Mouse (Mus musculus) heart, embryonic 13.5 days (tissue): ENCODE data around the gene Traf2. TPM values are rescaled to one million over a fixed set of nuclear protein-coding genes. Genes with fewer than 3 reads are reported as not detected.

Experiments
- ATAC-seq: fragments of 200-750 bp; cut with Nextera tagmentation; 2 replicates; pipeline ENCODE4 v1.8.0; 2017; ENCODE audit warnings: moderate TSS enrichment; ENCODE audit not compliant: insufficient number of reproducible peaks, low FRiP score, low TSS enrichment; ENCODE audit errors: extremely low read depth
- H3K27ac ChIP-seq: fragments of 300-500 bp; sonication (generic); replicated peaks from 2 replicates; pipeline ENCODE4 v1.5.1; 2015; ENCODE audit warnings: moderate library complexity, mild to moderate bottlenecking, inconsistent platforms
- H3K27me3 ChIP-seq: fragments of 300-500 bp; sonication (generic); replicated peaks from 2 replicates; pipeline ENCODE4 v1.6.1; 2015; ENCODE audit warnings: mild to moderate bottlenecking, inconsistent platforms
- H3K36me3 ChIP-seq: fragments of 300-500 bp; sonication (generic); 2 replicates; pipeline ENCODE4 v1.6.1; 2015; ENCODE audit warnings: mild to moderate bottlenecking, inconsistent platforms
- H3K4me1 ChIP-seq: fragments of 300-500 bp; sonication (generic); 2 replicates; pipeline ENCODE4 v1.6.1; 2015; ENCODE audit warnings: inconsistent platforms
- H3K4me2 ChIP-seq: fragments of 300-500 bp; sonication (generic); 2 replicates; pipeline ENCODE4 v1.6.1; 2015; ENCODE audit warnings: inconsistent platforms, mild to moderate bottlenecking, moderate library complexity
- H3K4me3 ChIP-seq: fragments of 300-500 bp; sonication (generic); 2 replicates; pipeline ENCODE4 v1.5.1; 2015; ENCODE audit warnings: moderate library complexity, mild to moderate bottlenecking, inconsistent platforms
- H3K9ac ChIP-seq: fragments of 300-500 bp; sonication (generic); 2 replicates; pipeline ENCODE4 v1.6.1; 2015; ENCODE audit warnings: inconsistent platforms, mild to moderate bottlenecking, moderate library complexity
- H3K9me3 ChIP-seq: fragments of 300-500 bp; sonication (generic); 2 replicates; pipeline ENCODE4 v1.6.1; 2016; ENCODE audit warnings: inconsistent platforms
- WGBS: fragments of 180-500 bp; shearing (Covaris S2); methylation state at CpG from one replicate; pipeline ENCODE4 v1.1.7; 2015; ENCODE audit warnings: mixed read lengths; 5-methylcytosine and 5-hydroxymethylcytosine counted together
- polyA plus RNA-seq: library from polyadenylated mRNA; unstranded; fragments of >200 nt; fragmentation: Nextera tagmentation; extraction: Ambion mirVana; gene quantifications from 2 replicates; pipeline ENCODE4 v1.2.1, GENCODE M21; 2015

The Traf2 gene
- polyA plus RNA-seq, 1 experiment from 2014 or later: 21.0 TPM

DNA sequence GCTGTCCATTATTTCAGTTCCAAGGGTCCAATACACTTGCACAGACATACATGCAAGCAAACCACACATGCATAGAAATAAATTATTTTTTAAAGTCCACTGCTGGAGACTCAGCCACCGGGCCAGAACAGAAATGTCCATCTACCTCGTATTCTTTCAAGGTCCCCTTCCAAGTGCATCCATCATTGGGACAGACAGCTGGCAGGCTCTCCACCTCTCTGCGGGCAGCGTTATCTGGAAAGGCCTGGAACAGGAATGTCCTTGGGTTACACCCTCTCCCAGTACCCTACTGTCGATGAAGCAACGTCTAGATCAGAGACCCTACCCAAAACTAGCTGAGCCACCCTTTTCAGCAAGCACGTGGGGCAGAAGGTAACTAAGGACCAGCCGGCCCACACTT, 10.2 kb downstream of the Traf2 start:
- no peak overlapping the region for H3K9ac ChIP-seq
- no peaks in the 10 kb centered on the region for H3K27me3 ChIP-seq
- H3K4me3 ChIP-seq: no peak overlapping the region
- H3K36me3 ChIP-seq: peaks cover 78% of the 10 kb centered on the region
- WGBS: 64% methylated on average over 8 of the region's 8 CpGs
- H3K9me3 ChIP-seq: no peaks in the 10 kb centered on the region
- ATAC-seq: no peak
- H3K4me2 ChIP-seq: no peak overlapping the region
- no peak overlapping the region for H3K27ac ChIP-seq
- 0 out of 2 replicates have a peak, but pooled peaks cover 2% of the 10 kb centered on the region for H3K4me1 ChIP-seq

DNA sequence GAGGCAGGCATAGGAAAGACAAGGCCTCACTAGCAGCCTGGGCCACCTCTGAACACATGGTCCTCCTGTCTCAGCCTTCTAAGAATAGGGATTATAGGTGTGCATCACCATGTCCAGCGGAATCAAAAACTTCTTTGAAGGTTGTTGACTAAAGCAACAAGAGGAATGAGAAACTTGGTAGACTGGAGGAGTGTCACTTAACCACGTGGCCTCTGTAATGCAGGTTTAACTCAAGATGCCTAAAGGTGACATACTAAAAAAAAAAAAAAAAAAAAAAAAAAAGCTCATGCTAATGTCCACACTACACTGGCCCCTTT, 11.9 kb downstream of the Traf2 start:
- H3K4me2 ChIP-seq: no peak overlapping the region
- H3K9me3 ChIP-seq: no peaks in the 10 kb centered on the region
- H3K4me3 ChIP-seq: no peak overlapping the region
- H3K9ac ChIP-seq: no peak overlapping the region
- ATAC-seq: no peak
- peaks cover 94% of the 10 kb centered on the region for H3K36me3 ChIP-seq
- 95% methylated on average over 2 of the region's 2 CpGs for WGBS
- no peaks in the 10 kb centered on the region for H3K27me3 ChIP-seq
- 0 out of 2 replicates have a peak, but pooled peaks cover 2% of the 10 kb centered on the region for H3K4me1 ChIP-seq
- H3K27ac ChIP-seq: no peak overlapping the region

DNA sequence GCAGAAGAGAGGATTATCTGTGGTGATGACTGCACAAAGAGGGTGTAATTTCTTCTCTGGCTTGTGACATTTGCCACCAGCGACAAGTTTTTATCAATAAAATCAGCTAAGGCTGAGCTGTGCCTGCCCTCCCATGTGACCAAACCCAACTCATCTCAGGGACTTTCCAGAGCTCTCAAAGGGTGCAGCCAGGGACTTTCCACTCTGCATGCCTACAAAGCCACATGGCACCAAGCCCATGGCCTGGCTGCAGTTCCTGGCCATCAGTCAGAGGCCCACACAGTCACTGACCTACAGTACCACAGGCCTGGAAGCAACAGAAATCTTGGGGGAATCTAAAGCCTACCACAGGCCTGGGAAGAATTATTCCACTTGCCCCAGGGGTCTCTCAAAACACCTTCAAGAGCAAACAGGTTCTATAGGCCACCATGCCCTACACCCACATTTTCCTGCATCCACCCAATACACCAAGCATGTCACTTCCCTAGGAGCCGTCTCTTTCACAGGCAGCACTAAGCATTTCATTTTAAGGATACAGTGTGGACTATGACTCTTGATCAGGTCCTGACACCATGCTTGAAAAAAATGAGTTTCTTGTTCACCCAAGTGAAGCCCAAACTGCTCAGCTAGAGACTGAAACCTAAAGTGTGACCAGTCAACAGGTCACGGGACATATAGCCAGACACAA, 12.4 kb downstream of the Traf2 start:
- Histone ChIP-seq H3K27ac (no peak overlapping the region), H3K36me3 (peaks cover 94% of the 10 kb centered on the region), H3K4me3 (no peak overlapping the region), H3K4me1 (0 out of 2 replicates have a peak, but pooled peaks cover 2% of the 10 kb centered on the region), H3K27me3 (no peaks in the 10 kb centered on the region), H3K9ac (no peak overlapping the region; the same call in 1 of the 2 replicates), H3K4me2 (no peak overlapping the region), H3K9me3 (no peaks in the 10 kb centered on the region)
- no peak for ATAC-seq
- 75% methylated on average over 3 of the region's 3 CpGs for WGBS

DNA sequence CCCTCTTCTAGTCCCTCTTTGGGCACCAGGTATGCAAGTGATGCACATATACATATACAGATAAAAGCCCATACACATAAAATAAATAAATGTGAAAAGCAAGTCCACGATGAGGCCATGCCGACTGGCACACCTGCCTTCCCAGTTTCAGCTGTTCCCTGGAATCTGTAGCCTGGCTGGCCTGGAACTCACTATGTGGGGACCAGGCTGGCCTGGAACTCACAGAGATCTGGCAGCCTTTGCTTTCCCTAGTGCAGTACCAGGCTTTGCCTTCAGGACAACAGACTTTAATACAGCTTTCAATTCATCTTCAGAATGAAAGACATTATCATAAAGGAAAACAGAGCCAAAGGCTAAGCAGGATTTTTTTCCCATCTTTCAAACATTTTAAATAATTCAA, 13.0 kb downstream of the Traf2 start:
- Histone ChIP-seq H3K4me2 (no peak overlapping the region), H3K9ac (no peak overlapping the region), H3K4me3 (no peak overlapping the region), H3K27ac (no peak overlapping the region), H3K9me3 (no peaks in the 10 kb centered on the region), H3K27me3 (no peaks in the 10 kb centered on the region), H3K4me1 (0 out of 2 replicates have a peak, but pooled peaks cover 2% of the 10 kb centered on the region), H3K36me3 (peaks cover 97% of the 10 kb centered on the region)
- 89% methylated on average over 2 of the region's 2 CpGs for WGBS
- ATAC-seq: no peak

DNA sequence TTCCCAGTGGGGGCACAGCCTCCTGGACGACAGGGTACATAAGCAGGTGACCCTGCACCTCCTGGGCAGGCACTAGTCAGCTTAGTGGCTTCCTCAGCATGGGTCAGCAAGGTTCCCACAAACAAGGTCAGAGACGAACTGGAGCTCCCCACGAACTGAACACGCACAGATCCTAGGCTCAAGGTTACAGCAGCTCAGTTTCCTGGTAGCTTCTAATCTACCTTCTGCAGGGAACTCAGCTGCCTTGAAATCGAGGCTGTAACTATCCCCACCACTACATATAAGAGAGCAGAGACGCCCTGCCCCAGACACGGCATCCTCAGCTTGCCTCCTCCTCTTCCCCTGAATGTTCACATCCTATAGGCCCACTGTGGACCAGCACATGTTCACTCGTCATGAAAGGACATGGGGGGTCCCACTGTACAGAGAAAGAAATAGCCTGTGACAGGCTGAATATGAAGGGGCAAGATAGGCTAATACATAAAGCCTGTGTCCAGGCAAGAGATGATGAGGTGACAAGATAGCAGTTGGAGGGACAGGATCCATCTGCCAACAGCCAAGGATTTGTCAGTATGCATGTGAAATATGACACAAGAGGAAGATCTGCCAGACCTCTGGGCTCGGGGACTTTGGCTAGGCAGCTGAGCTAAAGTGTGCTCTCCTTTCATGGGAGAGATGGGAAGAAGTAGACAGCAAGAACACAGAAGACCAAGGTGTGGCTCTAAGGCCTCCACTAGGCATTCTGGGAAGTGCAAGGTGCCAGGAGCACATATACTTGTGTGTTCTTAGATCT, 20.0 kb downstream of the Traf2 start:
- Histone ChIP-seq H3K9ac (no peak overlapping the region), H3K27me3 (no peaks in the 10 kb centered on the region), H3K4me2 (no peak overlapping the region), H3K9me3 (no peaks in the 10 kb centered on the region), H3K4me3 (no peak overlapping the region), H3K4me1 (no peaks in the 10 kb centered on the region), H3K27ac (no peak overlapping the region), H3K36me3 (peaks cover 98% of the 10 kb centered on the region)
- WGBS: 88% methylated on average over 9 of the region's 9 CpGs
- ATAC-seq: no peak

DNA sequence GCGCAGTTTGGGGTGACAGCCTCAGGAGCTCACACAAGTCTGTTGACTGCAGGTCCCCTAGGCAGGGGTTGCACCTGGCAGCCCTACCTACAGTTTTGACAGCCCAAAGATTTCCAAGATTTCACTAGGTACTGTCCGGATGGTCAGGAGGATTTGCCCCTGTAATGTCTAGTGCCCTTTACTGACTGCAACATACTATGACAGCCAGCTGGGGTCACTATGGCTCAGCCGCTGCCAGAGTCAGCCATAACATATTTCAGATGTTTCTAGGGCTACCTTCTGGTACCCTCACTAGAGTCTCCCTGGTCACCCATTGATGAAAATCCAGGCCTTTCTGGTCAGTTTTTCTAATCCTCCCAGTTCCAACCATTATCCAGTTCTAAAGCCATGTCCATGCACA, 36.8 kb downstream of the Traf2 start:
- Histone ChIP-seq H3K27ac (no peak overlapping the region), H3K27me3 (no peaks in the 10 kb centered on the region), H3K4me1 (no peaks in the 10 kb centered on the region), H3K36me3 (peaks cover 10% of the 10 kb centered on the region), H3K9ac (no peak overlapping the region), H3K4me3 (no peak overlapping the region), H3K9me3 (no peaks in the 10 kb centered on the region), H3K4me2 (no peak overlapping the region)
- WGBS: 61% methylated on average over 3 of the region's 3 CpGs
- no peak for ATAC-seq

DNA sequence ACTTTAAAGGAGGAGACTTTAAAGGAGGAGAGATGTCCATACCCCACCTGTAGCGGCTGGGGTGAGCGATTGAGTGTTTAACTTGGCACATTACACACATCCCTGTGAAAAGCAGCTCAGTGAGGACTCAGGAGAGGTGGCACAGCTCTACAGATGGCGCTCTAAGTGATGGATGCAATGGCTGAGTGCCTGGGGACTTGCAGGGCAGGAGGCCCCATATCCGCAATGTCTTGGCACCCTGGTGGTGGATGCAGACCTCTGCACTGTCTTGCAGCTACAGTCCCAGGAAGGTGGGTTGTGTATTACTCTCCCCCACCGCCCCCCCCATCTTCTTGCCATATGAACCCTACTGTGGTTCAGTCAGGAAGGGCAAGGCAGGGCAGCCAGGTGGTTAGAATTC, 39.8 kb downstream of the Traf2 start:
- H3K4me1 ChIP-seq: peaks cover 8% of the 10 kb centered on the region
- no peak for ATAC-seq
- H3K9me3 ChIP-seq: no peaks in the 10 kb centered on the region
- no peak overlapping the region for H3K27ac ChIP-seq
- 35% methylated on average over 5 of the region's 5 CpGs for WGBS
- H3K36me3 ChIP-seq: peaks cover 37% of the 10 kb centered on the region
- no peak overlapping the region for H3K4me2 ChIP-seq
- no peak overlapping the region for H3K9ac ChIP-seq
- H3K4me3 ChIP-seq: no peak overlapping the region
- no peaks in the 10 kb centered on the region for H3K27me3 ChIP-seq

DNA sequence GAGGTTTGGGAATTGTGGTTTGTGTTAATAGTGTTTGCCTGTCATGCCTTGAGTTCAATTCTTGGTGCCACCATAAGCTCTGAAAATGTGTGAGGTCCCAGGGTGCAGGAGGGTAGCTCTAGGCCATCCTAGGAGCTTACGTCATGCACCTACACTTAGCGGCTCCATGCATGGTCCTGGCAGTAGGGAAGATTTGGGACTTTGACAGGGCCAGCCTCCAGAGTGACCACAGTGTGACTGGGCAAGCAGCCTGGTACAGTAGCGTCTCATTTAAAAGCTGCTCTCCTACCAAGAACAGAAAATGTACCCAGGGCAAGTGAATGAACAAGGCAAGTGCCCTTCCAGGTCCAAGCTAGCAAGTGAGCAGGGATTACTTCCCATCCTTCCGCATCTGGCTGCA, 40.9 kb downstream of the Traf2 start:
- Histone ChIP-seq H3K4me2 (no peak overlapping the region), H3K9me3 (no peaks in the 10 kb centered on the region), H3K27ac (no peak overlapping the region), H3K27me3 (no peaks in the 10 kb centered on the region), H3K9ac (no peak overlapping the region), H3K4me1 (peaks cover 18% of the 10 kb centered on the region), H3K4me3 (no peak overlapping the region), H3K36me3 (peaks cover 37% of the 10 kb centered on the region)
- ATAC-seq: no peak
- 83% methylated on average over 4 of the region's 4 CpGs for WGBS

DNA sequence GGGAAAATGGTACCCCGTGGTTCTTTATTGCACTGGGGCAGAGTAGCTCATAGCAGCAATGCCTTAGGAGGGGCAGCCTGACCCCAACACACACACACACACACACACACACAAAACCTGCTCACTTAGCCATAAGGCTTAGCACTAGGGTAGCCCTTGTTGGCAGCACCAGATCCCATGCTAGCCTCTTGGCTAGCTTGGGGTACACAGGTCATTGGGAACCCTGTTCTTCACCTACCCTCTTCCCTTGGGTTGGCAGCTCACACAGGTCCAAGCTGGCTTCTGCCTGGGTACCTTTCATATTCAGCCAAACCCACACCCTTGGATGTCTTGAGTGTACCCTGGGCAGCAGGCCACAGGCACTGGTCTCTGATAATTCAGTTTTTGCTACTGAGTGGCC, 41.7 kb downstream of the Traf2 start:
- WGBS: 85% methylated on average over 1 of the region's 1 CpGs
- no peak overlapping the region for H3K4me3 ChIP-seq
- no peaks in the 10 kb centered on the region for H3K27me3 ChIP-seq
- no peak overlapping the region for H3K4me2 ChIP-seq
- no peak for ATAC-seq
- H3K9me3 ChIP-seq: no peaks in the 10 kb centered on the region
- no peak overlapping the region for H3K9ac ChIP-seq
- H3K4me1 ChIP-seq: peaks cover 21% of the 10 kb centered on the region
- H3K36me3 ChIP-seq: peaks cover 37% of the 10 kb centered on the region
- H3K27ac ChIP-seq: no peak overlapping the region

DNA sequence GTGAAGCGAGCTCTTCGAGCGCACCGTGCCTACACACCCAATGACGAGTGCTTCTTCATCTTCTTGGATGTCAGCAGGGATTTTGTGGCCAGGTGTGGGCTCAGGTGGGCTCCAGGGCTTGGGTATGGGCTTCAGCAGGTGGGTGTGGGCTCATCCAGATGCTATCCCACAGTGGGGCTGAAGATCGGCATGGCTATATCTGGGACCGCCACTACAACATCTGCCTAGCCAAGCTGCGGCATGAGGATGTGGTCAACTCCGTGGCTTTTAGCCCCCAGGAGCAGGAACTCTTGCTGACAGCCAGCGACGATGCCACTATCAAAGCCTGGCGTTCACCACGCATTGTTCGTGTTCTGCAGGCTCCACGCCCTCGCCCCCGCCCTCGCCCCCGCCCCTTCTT, 42.2 kb downstream of the Traf2 start:
- H3K27me3 ChIP-seq: no peaks in the 10 kb centered on the region
- WGBS: 86% methylated on average over 19 of the region's 19 CpGs
- ATAC-seq: no peak

DNA sequence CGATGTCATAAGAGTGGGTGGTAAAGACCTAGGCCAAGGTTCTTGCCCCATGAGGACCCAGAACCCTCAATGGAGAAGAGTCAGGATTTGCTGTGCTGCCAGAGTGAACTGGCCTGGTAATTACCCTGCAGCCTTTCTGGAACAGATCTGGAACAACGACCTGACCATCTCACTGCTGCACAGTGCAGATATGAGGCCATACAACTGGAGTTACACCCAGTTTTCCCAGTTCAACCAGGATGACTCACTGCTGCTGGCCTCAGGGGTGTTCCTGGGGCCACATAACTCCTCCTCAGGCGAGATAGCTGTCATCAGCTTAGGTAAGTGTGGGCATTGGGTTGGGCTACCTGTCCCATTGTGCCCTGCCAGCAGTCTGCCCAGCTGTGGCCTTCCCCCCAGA, 44.0 kb downstream of the Traf2 start:
- 77% methylated on average over 3 of the region's 3 CpGs for WGBS
- H3K4me3 ChIP-seq: no peak overlapping the region
- peaks cover 37% of the 10 kb centered on the region for H3K36me3 ChIP-seq
- no peaks in the 10 kb centered on the region for H3K27me3 ChIP-seq
- H3K27ac ChIP-seq: no peak overlapping the region
- H3K9me3 ChIP-seq: no peaks in the 10 kb centered on the region
- no peak overlapping the region for H3K4me2 ChIP-seq
- peaks cover 28% of the 10 kb centered on the region for H3K4me1 ChIP-seq
- no peak for ATAC-seq
- H3K9ac ChIP-seq: no peak overlapping the region

More for the DNA sequence above, 42.2 kb downstream of the Traf2 start:
- Histone ChIP-seq H3K36me3 (peaks cover 37% of the 10 kb centered on the region), H3K4me2 (no peak overlapping the region), H3K27ac (no peak overlapping the region), H3K9me3 (no peaks in the 10 kb centered on the region), H3K4me3 (no peak overlapping the region), H3K4me1 (peaks cover 23% of the 10 kb centered on the region), H3K9ac (no peak overlapping the region)
